Mouse (Mus musculus) embryonic facial prominence, embryonic 12.5 days (tissue): Measurements from ENCODE around the gene Tspan11. TPM values are rescaled to one million over a fixed set of nuclear protein-coding genes. Genes with fewer than 3 reads are reported as not detected.
A peak's percentile ranks its signal among the peaks of the same experiment; 100 is the strongest.

Experiments
- ATAC-seq: fragments of 200-750 bp; cut with Nextera tagmentation; 2 replicates; pipeline ENCODE4 v1.8.0; 2017; ENCODE audit not compliant: insufficient number of reproducible peaks, insufficient read depth, low FRiP score, low TSS enrichment
- H3K27ac ChIP-seq: fragments of 300-500 bp; sonication (generic); 2 replicates; pipeline ENCODE4 v1.5.1; 2016; ENCODE audit warnings: mild to moderate bottlenecking
- H3K27me3 ChIP-seq: fragments of 300-500 bp; sonication (generic); 2 replicates; pipeline ENCODE4 v1.6.1; 2016; ENCODE audit warnings: mild to moderate bottlenecking, moderate library complexity
- H3K36me3 ChIP-seq: fragments of 300-500 bp; sonication (generic); 2 replicates; pipeline ENCODE4 v1.6.1; 2016; ENCODE audit warnings: mild to moderate bottlenecking
- H3K4me1 ChIP-seq: fragments of 300-500 bp; sonication (generic); 2 replicates; pipeline ENCODE4 v1.6.1; 2016
- H3K4me2 ChIP-seq: fragments of 300-500 bp; sonication (generic); replicated peaks from 2 replicates; pipeline ENCODE4 v1.6.1; 2016; ENCODE audit warnings: mild to moderate bottlenecking, moderate library complexity
- H3K4me3 ChIP-seq: fragments of 300-500 bp; sonication (generic); 2 replicates; pipeline ENCODE4 v1.5.1; 2016; ENCODE audit warnings: mild to moderate bottlenecking
- H3K9ac ChIP-seq: fragments of 300-500 bp; sonication (generic); 2 replicates; pipeline ENCODE4 v1.6.1; 2016; ENCODE audit warnings: mild to moderate bottlenecking, moderate library complexity
- H3K9me3 ChIP-seq: fragments of 300-500 bp; sonication (generic); 2 replicates; pipeline ENCODE4 v1.6.1; 2016; ENCODE audit warnings: mild to moderate bottlenecking, moderate library complexity
- WGBS: fragments of 180-500 bp; shearing (Covaris S2); methylation state at CpG from one replicate; pipeline ENCODE4 v1.1.7; 2016; 5-methylcytosine and 5-hydroxymethylcytosine counted together
- polyA plus RNA-seq: library from polyadenylated mRNA; unstranded; fragments of >200 nt; fragmentation: Nextera tagmentation; extraction: Ambion mirVana; gene quantifications from 2 replicates; pipeline ENCODE4 v1.2.1, GENCODE M21; 2016

The Tspan11 gene
- polyA plus RNA-seq, 1 experiment from 2014 or later, result 24.7 TPM

DNA sequence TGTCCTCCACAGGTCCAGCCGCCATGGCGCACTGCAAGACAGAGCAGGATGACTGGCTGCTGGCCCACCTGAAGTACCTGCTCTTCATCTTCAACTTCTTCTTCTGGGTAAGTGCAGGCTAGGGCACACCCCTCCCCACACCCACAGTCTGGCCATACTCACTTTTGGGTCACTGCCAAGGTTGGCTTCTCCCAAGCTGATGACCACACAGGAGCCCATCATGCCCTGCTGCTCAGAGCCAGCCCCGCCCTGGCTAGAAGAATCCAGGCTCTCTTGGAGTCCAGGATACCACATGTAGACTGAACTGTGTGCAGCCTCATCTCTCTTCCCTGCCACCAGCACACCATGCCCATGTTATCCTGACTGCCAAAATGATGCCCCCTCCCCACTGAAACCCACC, 25.5 kb downstream of the Tspan11 start:
- Histone ChIP-seq H3K27ac (no peak overlapping the region), H3K27me3 (no peaks in the 10 kb centered on the region), H3K4me3 (no peak overlapping the region), H3K9ac (no peak overlapping the region), H3K9me3 (0 out of 2 replicates have a peak, but pooled peaks cover 4% of the 10 kb centered on the region), H3K36me3 (peaks cover 34% of the 10 kb centered on the region), H3K4me2 (no peak overlapping the region), H3K4me1 (no peaks in the 10 kb centered on the region)
- WGBS, result 87% methylated on average over 3 of the region's 3 CpGs
- no peak for ATAC-seq

DNA sequence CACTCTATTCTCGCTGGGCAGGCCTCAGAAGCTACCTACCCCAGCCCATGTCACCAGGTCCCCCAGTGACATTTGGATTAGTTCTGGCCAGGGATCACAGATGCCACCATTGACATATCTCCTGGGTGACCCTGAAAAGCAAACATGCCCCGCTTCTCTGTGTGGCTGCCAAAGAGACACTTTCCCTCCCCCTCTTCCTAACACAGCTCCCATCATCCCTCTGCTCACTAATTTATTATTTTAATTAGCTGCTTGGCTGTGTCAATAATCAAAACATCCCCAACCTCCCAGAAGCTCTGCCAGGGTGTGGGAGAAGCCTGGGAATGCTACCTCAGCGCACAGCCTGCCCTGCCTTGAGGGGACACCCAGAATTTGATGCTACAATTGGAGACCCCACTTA, 29.6 kb downstream of the Tspan11 start:
- no peak overlapping the region for H3K4me3 ChIP-seq
- 0 out of 2 replicates have a peak, but pooled peaks cover 2% of the 10 kb centered on the region for H3K4me1 ChIP-seq
- H3K9me3 ChIP-seq, result 0 out of 2 replicates have a peak, but pooled peaks cover 4% of the 10 kb centered on the region
- 81% methylated on average over 3 of the region's 3 CpGs for WGBS
- H3K27ac ChIP-seq, result no peak overlapping the region
- no peaks in the 10 kb centered on the region for H3K27me3 ChIP-seq
- no peak overlapping the region for H3K4me2 ChIP-seq
- ATAC-seq, result no peak
- H3K36me3 ChIP-seq, result peaks cover 28% of the 10 kb centered on the region
- no peak overlapping the region for H3K9ac ChIP-seq

DNA sequence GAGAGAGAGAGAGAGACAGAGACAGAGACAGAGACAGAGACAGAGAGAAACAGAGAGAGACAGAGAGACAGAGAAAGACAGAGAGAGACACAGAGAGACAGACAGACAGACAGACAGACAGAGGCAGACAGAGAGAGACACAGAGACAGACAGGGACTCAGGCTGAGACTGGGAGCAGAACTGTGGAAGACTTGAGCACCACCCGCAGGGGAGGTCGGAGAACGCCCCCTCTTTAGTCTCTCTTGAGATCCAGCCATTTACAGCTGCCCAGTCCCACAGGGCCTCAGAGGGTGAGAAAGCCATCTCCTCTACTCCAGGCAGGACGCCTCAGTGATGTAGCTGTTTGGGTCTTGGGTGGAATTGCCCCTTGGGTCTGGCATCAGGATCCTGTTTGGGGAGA, 30.3 kb downstream of the Tspan11 start:
- no peak overlapping the region for H3K4me3 ChIP-seq
- H3K36me3 ChIP-seq, result peaks cover 28% of the 10 kb centered on the region
- WGBS, result 69% methylated on average over 4 of the region's 4 CpGs
- ATAC-seq, result no peak
- H3K9ac ChIP-seq, result no peak overlapping the region
- no peak overlapping the region for H3K4me2 ChIP-seq
- 0 out of 2 replicates have a peak, but pooled peaks cover 2% of the 10 kb centered on the region for H3K4me1 ChIP-seq
- H3K9me3 ChIP-seq, result 0 out of 2 replicates have a peak, but pooled peaks cover 4% of the 10 kb centered on the region
- no peak overlapping the region for H3K27ac ChIP-seq
- H3K27me3 ChIP-seq, result no peaks in the 10 kb centered on the region

DNA sequence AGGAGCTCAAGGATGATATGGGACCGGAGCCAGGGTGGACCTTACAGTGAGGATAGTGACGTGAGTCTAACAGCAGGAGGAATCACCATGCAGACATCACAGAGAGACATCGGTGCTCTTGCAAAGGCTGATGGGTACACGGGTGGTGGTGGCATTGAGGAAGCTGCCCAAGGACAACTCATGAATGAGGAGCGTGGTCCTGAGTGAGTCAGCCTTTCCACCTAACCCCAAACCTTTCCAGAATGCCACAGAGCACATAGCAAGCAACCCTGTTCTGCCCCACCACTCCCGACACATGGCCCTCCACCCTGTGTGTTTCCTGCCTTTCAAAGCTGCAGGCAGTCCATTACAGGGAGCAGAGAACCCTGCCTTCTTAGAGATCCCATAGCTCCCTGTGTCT, 32.1 kb downstream of the Tspan11 start:
- H3K36me3 ChIP-seq, result peaks cover 11% of the 10 kb centered on the region
- 87% methylated on average over 6 of the region's 6 CpGs for WGBS
- H3K27me3 ChIP-seq, result no peaks in the 10 kb centered on the region
- no peak overlapping the region for H3K27ac ChIP-seq
- no peak overlapping the region for H3K9ac ChIP-seq
- H3K4me1 ChIP-seq, result 0 out of 2 replicates have a peak, but pooled peaks cover 2% of the 10 kb centered on the region
- no peak overlapping the region for H3K4me2 ChIP-seq
- H3K9me3 ChIP-seq, result 0 out of 2 replicates have a peak, but pooled peaks cover 4% of the 10 kb centered on the region
- no peak for ATAC-seq
- no peak overlapping the region for H3K4me3 ChIP-seq

DNA sequence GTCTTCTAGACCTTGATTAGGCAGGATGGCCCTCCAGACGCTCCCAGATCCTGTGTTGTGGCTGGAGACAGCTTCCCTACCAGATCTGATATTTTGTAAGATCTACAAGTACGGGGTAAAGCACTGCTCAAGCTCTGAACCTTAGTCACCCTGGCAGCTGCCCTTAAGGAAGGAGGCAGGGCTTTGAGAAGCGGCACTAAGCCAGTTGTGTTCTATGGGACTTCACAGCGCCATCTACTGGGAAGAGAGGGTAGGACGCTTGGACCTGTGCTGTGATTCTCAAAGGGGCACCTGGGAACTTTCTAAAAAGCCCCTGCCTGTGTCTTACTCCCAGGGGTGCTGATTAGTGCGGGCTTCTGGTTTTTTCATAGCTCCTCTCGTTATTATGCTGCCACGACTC, 33.3 kb downstream of the Tspan11 start:
- Histone ChIP-seq H3K27ac (no peak overlapping the region), H3K9me3 (0 out of 2 replicates have a peak, but pooled peaks cover 3% of the 10 kb centered on the region), H3K36me3 (peaks cover 15% of the 10 kb centered on the region), H3K9ac (no peak overlapping the region), H3K4me1 (0 out of 2 replicates have a peak, but pooled peaks cover 2% of the 10 kb centered on the region), H3K4me2 (no peak overlapping the region), H3K4me3 (no peak overlapping the region), H3K27me3 (no peaks in the 10 kb centered on the region)
- no peak for ATAC-seq
- WGBS, result 9% methylated on average over 8 of the region's 8 CpGs

DNA sequence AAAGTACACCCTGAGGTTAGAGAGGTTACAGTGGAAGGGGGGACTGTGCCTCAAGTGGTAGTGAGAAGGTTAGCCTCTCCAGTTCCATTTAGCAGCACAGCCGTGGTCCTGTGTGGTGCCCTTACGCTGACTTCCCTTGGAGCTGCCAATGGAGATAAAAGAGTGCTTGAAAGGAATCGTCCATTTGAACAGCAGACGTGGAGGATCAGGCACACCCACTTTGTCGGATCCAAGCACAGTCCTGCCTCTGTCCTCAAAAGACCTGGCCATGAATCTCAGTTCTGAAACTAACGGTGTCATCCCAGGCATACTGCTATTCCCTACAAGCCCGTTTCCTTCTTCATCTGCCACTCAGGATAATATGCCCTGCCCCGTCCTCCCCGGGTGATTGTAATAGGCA, 34.6 kb downstream of the Tspan11 start:
- Histone ChIP-seq H3K9me3 (no peaks in the 10 kb centered on the region), H3K4me3 (no peak overlapping the region), H3K27ac (no peak overlapping the region), H3K27me3 (no peaks in the 10 kb centered on the region), H3K9ac (no peak overlapping the region), H3K36me3 (peaks cover 12% of the 10 kb centered on the region; the same call in 1 of the 2 replicates), H3K4me1 (0 out of 2 replicates have a peak, but pooled peaks cover 6% of the 10 kb centered on the region), H3K4me2 (no peak overlapping the region)
- WGBS, result 70% methylated on average over 9 of the region's 9 CpGs
- ATAC-seq, result no peak

DNA sequence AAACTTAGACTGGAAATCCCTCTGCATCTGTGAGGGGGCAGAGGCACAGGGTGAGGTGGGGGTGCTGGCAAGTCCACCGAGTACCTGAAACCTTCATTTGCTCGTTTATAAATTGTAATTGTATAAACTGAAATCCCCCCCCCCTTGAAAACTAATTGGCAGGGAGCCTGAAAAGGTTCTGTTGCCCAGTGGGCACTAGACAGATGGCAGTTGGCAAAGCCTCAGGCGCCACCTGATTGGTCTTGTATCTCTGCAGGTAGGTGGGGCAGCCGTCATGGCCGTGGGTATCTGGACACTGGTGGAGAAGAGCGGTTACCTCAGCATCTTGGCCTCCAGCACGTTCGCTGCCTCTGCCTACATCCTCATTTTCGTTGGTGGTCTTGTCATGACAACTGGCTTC, 35.9 kb downstream of the Tspan11 start:
- Histone ChIP-seq H3K4me1 (0 out of 2 replicates have a peak, but pooled peaks cover 6% of the 10 kb centered on the region), H3K9ac (no peak overlapping the region), H3K9me3 (no peaks in the 10 kb centered on the region), H3K4me2 (no peak overlapping the region), H3K4me3 (no peak overlapping the region), H3K36me3 (peaks cover 12% of the 10 kb centered on the region; the same call in 1 of the 2 replicates), H3K27ac (no peak overlapping the region), H3K27me3 (no peaks in the 10 kb centered on the region)
- whole genome bisulfite sequencing, result 91% methylated on average over 9 of the region's 9 CpGs
- no peak for ATAC-seq

DNA sequence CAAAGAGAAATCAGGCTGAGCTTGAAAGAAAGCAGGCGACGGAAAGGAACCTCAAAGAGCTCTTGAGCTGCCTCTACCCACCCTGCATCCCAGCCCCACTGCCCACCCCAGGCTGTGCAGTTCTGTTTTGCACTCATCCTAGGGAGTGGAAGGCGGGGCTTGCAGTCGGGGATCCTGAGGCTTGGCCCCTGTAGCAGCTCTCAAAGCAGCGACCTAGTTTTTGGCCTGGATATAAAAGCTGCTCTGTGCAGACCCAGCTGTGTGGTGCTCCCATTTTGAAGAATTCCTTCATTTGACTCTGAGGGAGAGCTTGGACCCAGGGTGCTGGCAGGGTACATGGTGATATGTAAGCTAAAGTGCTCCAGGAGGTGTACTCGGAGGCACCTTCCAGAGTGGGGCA, 37.4 kb downstream of the Tspan11 start:
- no peak overlapping the region for H3K27ac ChIP-seq
- 0 out of 2 replicates have a peak, but pooled peaks cover 6% of the 10 kb centered on the region for H3K4me1 ChIP-seq
- H3K4me3 ChIP-seq, result no peak overlapping the region
- no peak for ATAC-seq
- no peaks in the 10 kb centered on the region for H3K9me3 ChIP-seq
- WGBS, result 66% methylated on average over 6 of the region's 6 CpGs
- H3K36me3 ChIP-seq, result peaks cover 18% of the 10 kb centered on the region
- H3K9ac ChIP-seq, result no peak overlapping the region
- no peaks in the 10 kb centered on the region for H3K27me3 ChIP-seq
- H3K4me2 ChIP-seq, result no peak overlapping the region

DNA sequence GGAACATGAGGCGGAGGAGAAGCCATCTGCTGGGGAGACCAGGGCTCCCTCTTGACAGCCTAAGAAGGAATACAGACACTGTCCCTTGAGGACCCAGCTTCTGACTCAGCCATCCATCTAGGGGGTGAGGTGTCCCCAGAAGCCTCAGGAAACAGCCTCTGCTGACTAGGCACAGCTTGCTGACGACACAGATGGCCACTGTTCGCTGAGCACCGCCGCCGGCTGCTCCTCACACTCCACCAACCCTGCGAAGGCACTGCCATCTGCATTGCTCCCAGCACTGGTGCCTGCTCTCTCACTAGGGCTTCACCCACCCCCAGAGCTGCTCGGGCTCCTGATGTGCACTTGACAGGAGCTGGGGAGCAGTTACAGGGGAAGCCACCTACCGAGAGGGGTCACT, 38.5 kb downstream of the Tspan11 start:
- Histone ChIP-seq H3K27me3 (no peaks in the 10 kb centered on the region), H3K36me3 (peaks cover 18% of the 10 kb centered on the region), H3K9me3 (no peaks in the 10 kb centered on the region), H3K4me2 (no peak overlapping the region), H3K27ac (no peak overlapping the region), H3K4me3 (no peak overlapping the region), H3K9ac (no peak overlapping the region), H3K4me1 (0 out of 2 replicates have a peak, but pooled peaks cover 3% of the 10 kb centered on the region)
- WGBS, result 62% methylated on average over 9 of the region's 9 CpGs
- ATAC-seq, result no peak

DNA sequence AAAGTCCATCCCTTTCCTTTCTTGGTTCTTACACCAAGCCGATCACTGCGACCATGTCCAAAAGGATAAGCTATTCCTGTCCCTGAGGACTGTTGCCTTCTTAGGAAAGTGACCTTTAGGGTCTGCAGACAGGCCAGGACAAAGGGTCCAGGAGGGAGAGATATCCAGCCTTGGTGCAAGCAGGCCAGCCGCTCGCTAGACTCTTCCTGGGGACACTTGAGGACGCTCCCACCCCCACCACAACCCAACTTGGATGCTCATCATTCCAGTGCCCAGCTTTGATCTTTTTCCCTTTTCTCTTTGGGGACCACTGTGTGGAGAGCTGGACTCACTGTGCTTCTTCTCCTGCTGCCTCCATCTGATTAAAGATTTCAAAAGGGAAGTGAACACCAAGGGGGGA, 41.3 kb downstream of the Tspan11 start:
- H3K4me2 ChIP-seq, result no peak overlapping the region
- WGBS, result 82% methylated on average over 5 of the region's 5 CpGs
- peaks cover 22% of the 10 kb centered on the region for H3K36me3 ChIP-seq
- H3K27ac ChIP-seq, result no peak overlapping the region
- H3K27me3 ChIP-seq, result no peaks in the 10 kb centered on the region
- H3K9ac ChIP-seq, result no peak overlapping the region
- H3K4me3 ChIP-seq, result no peak overlapping the region
- peaks cover 15% of the 10 kb centered on the region for H3K4me1 ChIP-seq
- no peaks in the 10 kb centered on the region for H3K9me3 ChIP-seq
- no peak for ATAC-seq

DNA sequence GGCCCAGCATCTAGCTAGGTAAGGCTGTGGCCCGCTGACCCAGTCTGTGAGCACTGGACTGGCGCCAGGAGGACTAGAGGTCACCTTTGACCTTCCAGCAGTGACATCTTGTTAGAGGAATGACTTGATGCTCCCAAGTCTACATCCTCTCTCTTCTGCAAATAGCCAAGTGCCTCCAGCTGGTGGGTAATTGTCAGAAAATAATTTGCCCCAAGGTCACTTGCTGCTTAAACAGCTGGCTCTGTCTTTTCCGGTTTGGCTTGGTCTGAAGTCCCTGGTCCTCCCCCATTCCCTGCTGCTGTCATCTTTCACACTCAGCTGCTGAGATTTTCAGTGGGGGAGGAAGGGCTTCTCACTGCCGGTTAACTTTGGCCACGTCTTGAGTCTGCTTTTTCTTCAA, 45.3 kb downstream of the Tspan11 start:
- no peaks in the 10 kb centered on the region for H3K9me3 ChIP-seq
- peaks cover 12% of the 10 kb centered on the region for H3K4me1 ChIP-seq
- peaks cover 17% of the 10 kb centered on the region for H3K36me3 ChIP-seq
- no peak overlapping the region for H3K9ac ChIP-seq
- no peak overlapping the region for H3K4me3 ChIP-seq
- ATAC-seq, result no peak; the same call in 1 of the 2 replicates
- H3K4me2 ChIP-seq, result no peak overlapping the region
- 29% methylated on average over 5 of the region's 5 CpGs for WGBS
- H3K27ac ChIP-seq, result peak overlapping the region; percentile 17; the same call in 1 of the 2 replicates
- H3K27me3 ChIP-seq, result no peaks in the 10 kb centered on the region

DNA sequence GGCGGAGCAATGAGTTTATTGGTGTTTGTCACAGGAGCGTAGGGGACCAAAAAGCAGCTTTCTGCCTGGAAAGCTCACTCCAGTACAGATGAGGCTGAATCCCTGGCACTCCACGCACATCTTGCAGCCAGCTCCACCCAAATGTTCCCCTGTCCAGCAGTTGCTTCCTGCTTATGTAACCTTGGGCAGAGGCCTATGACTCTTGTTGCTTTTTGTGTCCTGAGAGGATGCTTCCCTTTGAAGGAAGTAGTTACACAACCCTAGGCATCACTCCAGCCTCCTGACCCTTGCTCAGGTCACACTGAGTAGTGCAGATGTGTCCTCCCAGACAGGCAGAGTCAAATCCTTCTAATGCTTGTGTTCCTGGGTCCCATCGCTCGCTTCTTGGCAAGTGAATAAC, 46.5 kb downstream of the Tspan11 start:
- Histone ChIP-seq H3K27ac (no peak overlapping the region), H3K36me3 (peaks cover 14% of the 10 kb centered on the region)
- 86% methylated on average over 5 of the region's 5 CpGs for WGBS

More for the DNA sequence above, 46.5 kb downstream of the Tspan11 start:
- no peaks in the 10 kb centered on the region for H3K9me3 ChIP-seq
- H3K4me3 ChIP-seq, result no peak overlapping the region
- H3K9ac ChIP-seq, result no peak overlapping the region
- no peak for ATAC-seq
- no peak overlapping the region for H3K4me2 ChIP-seq
- H3K27me3 ChIP-seq, result no peaks in the 10 kb centered on the region
- H3K4me1 ChIP-seq, result peaks cover 12% of the 10 kb centered on the region
